Mouse (Mus musculus) lung, postnatal 0 days (tissue): ENCODE results near the gene Susd3. TPM values are rescaled to one million over a fixed set of nuclear protein-coding genes. Genes with fewer than 3 reads are reported as not detected.

ENCODE experiments used
- ATAC-seq: fragments of 200-750 bp; cut with Nextera tagmentation; 2 replicates; pipeline ENCODE4 v1.8.0; 2017; ENCODE audit warnings: moderate library complexity
- DNase-seq: peaks from one replicate; pipeline ENCODE4 v3.0.0-alpha.2; 2016; ENCODE audit warnings: low spot score
- H3K27ac ChIP-seq: fragments of 300-500 bp; sonication (generic); 2 replicates; pipeline ENCODE4 v1.5.1; 2014; ENCODE audit warnings: antibody characterized with exemption, mild to moderate bottlenecking, low read length, mixed read lengths
- H3K27me3 ChIP-seq: fragments of 300-500 bp; sonication (generic); replicated peaks from 2 replicates; pipeline ENCODE4 v1.6.1; 2014; ENCODE audit warnings: low read length, mixed read lengths; ENCODE audit not compliant: insufficient read depth
- H3K36me3 ChIP-seq: fragments of 300-500 bp; sonication (generic); 2 replicates; pipeline ENCODE4 v1.6.1; 2014; ENCODE audit warnings: low read length, mixed read lengths; ENCODE audit not compliant: insufficient read depth
- H3K4me1 ChIP-seq: fragments of 300-500 bp; sonication (generic); 2 replicates; pipeline ENCODE4 v1.6.1; 2014; ENCODE audit warnings: antibody characterized with exemption, low read depth, low read length, mixed read lengths; ENCODE audit not compliant: insufficient read depth
- H3K4me2 ChIP-seq: fragments of 300-500 bp; sonication (generic); replicated peaks from 2 replicates; pipeline ENCODE4 v1.6.1; 2014; ENCODE audit warnings: low read depth, mild to moderate bottlenecking, low read length, moderate library complexity, mixed read lengths
- H3K4me3 ChIP-seq: fragments of 300-500 bp; sonication (generic); 2 replicates; pipeline ENCODE4 v1.5.1; 2014; ENCODE audit warnings: low read depth, low read length
- H3K9ac ChIP-seq: fragments of 300-500 bp; sonication (generic); replicated peaks from 2 replicates; pipeline ENCODE4 v1.6.1; 2014; ENCODE audit warnings: low read depth, mild to moderate bottlenecking
- H3K9me3 ChIP-seq: fragments of 300-500 bp; sonication (generic); 2 replicates; pipeline ENCODE4 v1.6.1; 2016; ENCODE audit warnings: low read length, mixed read lengths
- CTCF ChIP-seq: IDR thresholded peaks from 2 replicates; pipeline ENCODE4 v1.5.1; 2016; ENCODE audit warnings: antibody characterized with exemption, mild to moderate bottlenecking
- EP300 ChIP-seq: IDR thresholded peaks from 2 replicates; pipeline ENCODE4 v1.6.1; 2016; ENCODE audit warnings: antibody characterized with exemption, mild to moderate bottlenecking, control low read depth
- WGBS: fragments of 180-500 bp; shearing (Covaris S2); extraction: QIAGEN DNeasy Blood & Tissue Kit; methylation state at CpG from one replicate; pipeline ENCODE4 v1.1.7; 2014; 5-methylcytosine and 5-hydroxymethylcytosine counted together
- polyA plus RNA-seq: library from polyadenylated mRNA; unstranded; fragments of >200 nt; fragmentation: Nextera tagmentation; extraction: Ambion mirVana; gene quantifications from 2 replicates; pipeline ENCODE4 v1.2.1, GENCODE M21; 2015

The Susd3 gene
- polyA plus RNA-seq, 1 experiment from 2014 or later, result 2.5 TPM

DNA sequence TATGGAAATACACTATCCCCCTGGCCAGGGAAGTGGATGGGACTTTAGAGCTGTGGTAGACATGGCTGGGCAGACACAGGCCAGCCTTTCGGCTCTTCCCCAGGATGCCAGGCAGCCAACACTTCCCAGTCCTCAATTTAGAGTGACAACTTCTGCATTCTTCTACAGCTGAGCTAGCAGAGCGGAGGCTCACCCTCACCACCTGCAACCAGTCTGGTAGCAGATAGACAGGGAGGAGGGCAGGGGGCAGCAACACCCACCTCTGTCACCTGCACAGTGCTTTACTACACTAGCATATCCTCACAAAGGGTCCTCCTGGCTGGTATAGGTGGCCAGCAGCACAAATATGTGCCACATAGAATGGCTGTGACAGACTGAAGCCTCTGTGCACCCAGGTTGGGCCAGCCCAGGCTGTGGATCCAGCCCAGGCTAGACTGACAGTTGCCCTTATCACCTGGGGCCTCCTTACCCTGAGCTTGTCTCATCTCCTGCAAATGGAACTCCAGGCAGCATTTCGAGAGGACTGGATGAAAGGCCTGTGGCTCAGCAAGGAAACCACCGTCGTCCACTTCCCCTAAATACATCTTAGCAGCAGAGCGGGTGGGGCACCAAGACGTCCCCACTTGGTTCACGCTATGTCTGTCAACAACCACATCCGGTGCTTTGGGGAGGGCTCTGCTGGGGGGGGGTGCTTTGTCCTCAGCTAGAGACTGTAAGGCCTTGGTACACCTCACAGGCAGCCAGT lies 6.0 kb downstream of the Susd3 start:
- ATAC-seq, result peak; percentile 69
- no peaks in the 10 kb centered on the region for H3K4me1 ChIP-seq
- no peak overlapping the region for H3K27ac ChIP-seq
- H3K4me2 ChIP-seq, result no peak overlapping the region
- H3K9ac ChIP-seq, result no peak overlapping the region
- H3K4me3 ChIP-seq, result no peak overlapping the region
- peaks cover 4% of the 10 kb centered on the region for H3K27me3 ChIP-seq
- WGBS, result 41% methylated on average over 9 of the region's 9 CpGs
- H3K9me3 ChIP-seq, result no peaks in the 10 kb centered on the region
- peak; percentile 53 for DNase-seq
- 0 out of 2 replicates have a peak, but pooled peaks have one; percentile 11 for TF ChIP-seq EP300
- no peak for TF ChIP-seq CTCF
- no peaks in the 10 kb centered on the region for H3K36me3 ChIP-seq

DNA sequence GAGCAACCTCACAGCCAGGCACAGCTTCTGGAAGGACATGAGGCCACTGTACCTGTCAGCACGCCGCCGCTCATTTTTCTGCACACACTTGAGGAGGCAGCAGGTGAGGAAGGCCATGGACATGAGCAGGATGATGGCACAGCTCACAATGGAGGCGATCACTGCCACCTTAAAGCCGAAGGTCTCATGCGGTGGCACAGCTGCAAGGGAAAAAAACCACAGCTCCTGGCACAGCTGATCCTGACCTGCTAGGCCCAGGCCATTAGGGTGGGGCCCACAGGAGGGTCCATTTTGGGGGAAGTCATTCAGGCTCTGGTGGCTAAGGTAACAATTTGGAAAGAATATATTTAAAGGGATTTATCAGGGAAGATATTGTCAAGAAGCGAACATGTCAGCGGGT lies 9.8 kb downstream of the Susd3 start:
- H3K9me3 ChIP-seq, result no peaks in the 10 kb centered on the region
- H3K36me3 ChIP-seq, result no peaks in the 10 kb centered on the region
- H3K9ac ChIP-seq, result no peak overlapping the region
- no peak for TF ChIP-seq CTCF
- TF ChIP-seq EP300, result no peak
- H3K4me1 ChIP-seq, result no peaks in the 10 kb centered on the region
- no peak for ATAC-seq
- DNase-seq, result no peak
- H3K4me2 ChIP-seq, result no peak overlapping the region
- 91% methylated on average over 8 of the region's 8 CpGs for WGBS
- H3K27me3 ChIP-seq, result no peaks in the 10 kb centered on the region
- no peak overlapping the region for H3K27ac ChIP-seq
- H3K4me3 ChIP-seq, result no peak overlapping the region

DNA sequence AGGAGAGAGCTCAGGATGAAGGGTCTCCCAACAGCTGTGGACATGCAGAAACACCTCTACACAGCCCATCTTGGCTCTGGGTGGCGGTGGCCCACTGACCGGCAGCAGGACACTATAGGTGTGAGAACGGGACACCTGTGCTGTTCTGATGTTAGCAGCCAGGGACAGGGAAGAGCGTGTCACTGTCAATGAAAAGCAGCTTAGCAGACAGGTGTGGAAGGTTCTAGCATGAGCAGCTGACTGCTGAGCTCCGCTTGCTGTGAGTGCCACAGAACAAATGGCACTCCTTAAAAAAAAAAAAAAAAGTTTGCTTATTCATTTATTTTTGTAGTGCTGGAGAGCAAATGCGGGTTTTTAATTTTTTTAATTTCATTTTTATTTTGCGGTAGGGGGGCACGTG lies 10.9 kb downstream of the Susd3 start:
- Histone ChIP-seq H3K27ac (no peak overlapping the region), H3K36me3 (no peaks in the 10 kb centered on the region), H3K9ac (no peak overlapping the region), H3K4me1 (no peaks in the 10 kb centered on the region), H3K9me3 (no peaks in the 10 kb centered on the region), H3K27me3 (no peaks in the 10 kb centered on the region), H3K4me2 (no peak overlapping the region), H3K4me3 (no peak overlapping the region)
- WGBS, result 84% methylated on average over 8 of the region's 8 CpGs
- no peak for ATAC-seq
- no peak for DNase-seq
- TF ChIP-seq CTCF (no peak), EP300 (no peak)

DNA sequence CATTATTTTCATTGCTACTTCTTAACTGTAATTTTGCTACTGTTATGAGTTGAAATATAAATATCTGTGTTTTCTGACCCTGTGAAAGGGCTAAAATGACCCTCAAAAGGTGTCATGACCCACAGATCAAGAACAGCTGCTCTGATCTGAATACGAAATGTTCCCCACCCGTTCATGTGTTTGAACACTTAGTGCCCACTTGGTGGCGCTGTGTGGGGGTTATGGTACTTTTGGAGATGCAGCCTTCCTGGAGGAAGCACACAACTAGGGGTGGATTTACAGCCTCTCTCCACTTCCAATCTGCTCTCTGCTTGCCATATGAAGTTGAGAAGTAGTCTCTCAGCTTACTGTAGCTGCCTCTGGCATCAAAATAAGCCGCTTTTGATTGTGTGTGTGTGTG lies 13.8 kb downstream of the Susd3 start:
- no peaks in the 10 kb centered on the region for H3K27me3 ChIP-seq
- WGBS, result 96% methylated on average over 4 of the region's 4 CpGs
- TF ChIP-seq EP300 (no peak), CTCF (no peak)

DNA sequence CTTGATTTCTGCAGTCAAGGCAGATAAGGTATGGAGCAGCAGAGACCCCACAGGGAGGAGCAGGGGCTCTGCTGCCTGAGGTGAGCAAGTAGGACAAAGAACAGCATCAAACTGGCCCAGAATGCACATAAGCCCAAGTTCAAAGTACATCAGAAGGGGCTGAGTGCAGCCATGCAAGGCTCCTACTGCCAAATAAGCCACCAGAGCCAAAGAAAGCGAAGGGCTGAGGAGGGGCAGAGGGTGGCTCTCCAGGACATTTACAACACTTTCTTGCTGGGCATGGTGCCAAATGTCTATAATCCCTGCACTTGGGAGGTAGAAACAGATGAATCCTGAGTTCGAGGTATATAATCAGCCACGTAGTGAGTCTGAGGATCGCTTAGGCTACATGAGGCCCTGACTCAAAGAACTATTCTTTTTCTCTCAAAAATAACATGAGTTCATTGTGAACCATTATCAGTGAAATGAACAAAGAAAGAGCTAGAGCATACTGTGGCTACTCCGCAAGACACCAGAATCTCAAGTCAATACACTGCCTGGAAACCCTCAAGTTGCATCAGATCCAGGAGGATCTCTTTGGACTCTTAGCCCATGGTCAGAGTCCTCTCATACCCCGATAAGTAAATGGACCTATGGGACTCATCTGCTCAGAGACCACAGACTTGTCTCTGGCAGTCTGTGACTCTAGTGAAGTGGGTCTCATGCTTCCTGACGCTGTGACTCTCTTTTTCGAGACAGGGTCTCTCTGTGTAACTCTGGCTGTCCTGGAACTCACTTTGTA lies 14.5 kb downstream of the Susd3 start:
- Histone ChIP-seq H3K9me3 (no peaks in the 10 kb centered on the region), H3K27me3 (no peaks in the 10 kb centered on the region), H3K36me3 (no peaks in the 10 kb centered on the region), H3K4me1 (no peaks in the 10 kb centered on the region), H3K4me2 (no peak overlapping the region), H3K27ac (no peak overlapping the region), H3K9ac (no peak overlapping the region), H3K4me3 (no peak overlapping the region)
- no peak for ATAC-seq
- TF ChIP-seq EP300, result no peak
- no peak for TF ChIP-seq CTCF
- no peak for DNase-seq
- WGBS, result 83% methylated on average over 8 of the region's 8 CpGs

More for the DNA sequence above, 13.8 kb downstream of the Susd3 start:
- no peak overlapping the region for H3K9ac ChIP-seq
- H3K4me1 ChIP-seq, result no peaks in the 10 kb centered on the region
- ATAC-seq (no peak), DNase-seq (no peak)
- H3K36me3 ChIP-seq, result no peaks in the 10 kb centered on the region
- H3K9me3 ChIP-seq, result no peaks in the 10 kb centered on the region
- H3K4me3 ChIP-seq, result no peak overlapping the region
- H3K27ac ChIP-seq, result no peak overlapping the region
- no peak overlapping the region for H3K4me2 ChIP-seq

DNA sequence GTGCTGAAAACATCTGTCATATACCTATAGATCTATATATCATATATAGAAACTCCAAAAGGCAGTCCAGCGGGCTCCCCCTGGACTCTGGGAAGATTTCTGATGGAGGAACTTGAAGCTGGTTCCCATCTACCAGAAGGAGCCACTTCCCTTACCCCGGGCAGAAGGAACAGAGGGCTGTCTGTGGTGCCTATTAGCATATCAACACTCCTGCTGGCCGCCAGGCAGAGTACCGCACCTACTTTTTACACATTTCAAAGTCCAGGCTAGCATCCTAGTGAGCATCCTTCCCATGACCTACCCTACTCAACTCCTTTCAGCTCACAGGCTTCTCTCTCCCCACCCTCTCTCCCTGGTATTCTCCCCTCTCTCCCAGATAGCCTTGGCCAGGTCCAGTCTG lies 22.9 kb downstream of the Susd3 start:
- H3K27ac ChIP-seq, result no peak overlapping the region
- TF ChIP-seq EP300 (no peak), CTCF (no peak)

More for the DNA sequence above, 22.9 kb downstream of the Susd3 start:
- Histone ChIP-seq H3K36me3 (no peaks in the 10 kb centered on the region), H3K9me3 (0 out of 2 replicates have a peak, but pooled peaks cover 2% of the 10 kb centered on the region), H3K27me3 (no peaks in the 10 kb centered on the region), H3K4me1 (no peaks in the 10 kb centered on the region), H3K4me3 (no peak overlapping the region), H3K4me2 (no peak overlapping the region), H3K9ac (no peak overlapping the region)
- WGBS, result 49% methylated on average over 4 of the region's 4 CpGs
- ATAC-seq (no peak), DNase-seq (no peak)
